Mouse (Mus musculus): ENCODE measurements at regions not wholly inside any gene's neighbourhood (a gene's known extent, or its start where the extent isn't known, plus 50 kb on each side); places are given as distances from the start of the nearest gene placed in this dataset.

DNA sequence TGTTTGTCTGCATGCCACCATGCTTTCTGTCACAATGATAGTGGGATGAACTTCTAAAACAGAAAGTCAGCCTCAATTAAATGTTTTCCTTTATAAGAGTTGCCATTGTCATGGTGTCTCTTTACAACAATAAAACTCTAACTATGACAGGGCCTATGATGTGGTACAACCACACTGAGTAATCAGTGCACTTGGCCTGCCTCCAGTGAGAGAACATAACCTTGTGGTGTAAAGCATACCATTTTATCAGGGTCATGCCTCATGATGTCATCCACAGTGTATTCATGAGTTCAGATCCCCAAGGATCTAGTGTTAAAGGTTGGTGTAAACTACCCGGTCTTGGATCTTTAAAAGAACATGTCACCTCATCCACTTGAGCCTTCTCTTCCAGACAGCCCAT lies 255.9 kb downstream of the Pla2g4a start:
- 77% methylated on average over 1 of the region's 1 CpGs for WGBS
- no peak overlapping the region for H3K4me2 ChIP-seq (ENCODE audit: low read length)
- no peaks in the 10 kb centered on the region for H3K27me3 ChIP-seq (replicated peaks; ENCODE audit: control insufficient read depth, insufficient read depth, low read length)
- ATAC-seq (no peak), DNase-seq (ENCODE audit: low spot score) (no peak)
- no peak overlapping the region for H3K27ac ChIP-seq (ENCODE audit: low read depth, low read length)
- H3K9me3 ChIP-seq (replicated peaks; ENCODE audit: control insufficient read depth, low read length), result no peaks in the 10 kb centered on the region
- H3K9ac ChIP-seq (ENCODE audit: low read length), result no peak overlapping the region
- H3K36me3 ChIP-seq (ENCODE audit: control insufficient read depth, insufficient read depth, low read length), result no peaks in the 10 kb centered on the region
- H3K4me1 ChIP-seq (ENCODE audit: control insufficient read depth, insufficient read depth, low read length), result no peaks in the 10 kb centered on the region
- no peak overlapping the region for H3K4me3 ChIP-seq (ENCODE audit: low read depth, low read length)

DNA sequence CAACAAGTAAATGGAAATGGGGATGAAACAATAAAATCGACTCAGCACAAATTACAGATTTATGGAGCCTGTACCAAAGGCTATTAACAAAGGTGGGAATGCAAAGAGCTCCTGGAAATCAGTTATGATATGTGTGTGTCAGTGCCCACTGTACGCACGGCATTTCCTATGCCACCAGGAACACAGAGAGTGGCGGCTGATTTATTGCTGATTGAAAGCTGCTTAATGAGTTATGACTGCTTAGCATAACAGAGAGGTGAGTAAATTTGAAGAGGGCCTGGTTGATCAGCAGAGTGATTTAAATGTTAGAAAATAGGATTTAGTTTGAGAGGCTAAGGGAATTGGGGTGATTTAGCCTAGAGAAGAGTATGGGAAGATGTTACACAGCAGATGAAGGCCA lies 261.7 kb downstream of the Pla2g4a start:
- Histone ChIP-seq H3K27ac (ENCODE audit: low read depth, low read length) (no peak overlapping the region), H3K4me3 (ENCODE audit: low read depth, low read length) (no peak overlapping the region), H3K36me3 (ENCODE audit: control insufficient read depth, insufficient read depth, low read length) (no peaks in the 10 kb centered on the region), H3K27me3 (replicated peaks; ENCODE audit: control insufficient read depth, insufficient read depth, low read length) (no peaks in the 10 kb centered on the region), H3K9me3 (replicated peaks; ENCODE audit: control insufficient read depth, low read length) (no peaks in the 10 kb centered on the region), H3K9ac (ENCODE audit: low read length) (no peak overlapping the region), H3K4me1 (ENCODE audit: control insufficient read depth, insufficient read depth, low read length) (no peaks in the 10 kb centered on the region), H3K4me2 (ENCODE audit: low read length) (no peak overlapping the region)
- ATAC-seq (no peak), DNase-seq (ENCODE audit: low spot score) (no peak)
- 85% methylated on average over 4 of the region's 4 CpGs for WGBS

DNA sequence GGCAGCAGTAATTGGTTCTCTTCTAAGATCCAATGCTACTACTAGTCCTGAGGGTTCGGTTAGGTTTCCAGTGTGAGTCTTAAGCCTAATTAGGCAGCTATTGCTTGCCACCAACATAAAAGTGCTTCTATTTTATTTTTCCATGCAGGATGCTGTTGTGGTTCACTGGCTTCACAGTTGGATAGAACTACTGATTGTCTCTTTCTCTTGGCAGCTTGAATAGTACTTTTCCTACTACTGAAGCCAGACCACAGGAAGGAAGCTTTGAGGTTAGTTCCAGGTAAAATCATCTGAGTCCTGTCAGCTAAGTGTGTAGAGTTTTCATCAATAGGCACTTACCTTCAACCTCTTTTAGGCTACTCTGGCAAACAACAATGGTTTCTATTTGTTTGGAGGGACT lies 286.9 kb downstream of the Pla2g4a start:
- DNase-seq (ENCODE audit: low spot score), result peak; percentile 4
- Histone ChIP-seq H3K4me2 (ENCODE audit: low read length) (no peak overlapping the region), H3K27me3 (replicated peaks; ENCODE audit: control insufficient read depth, insufficient read depth, low read length) (no peaks in the 10 kb centered on the region), H3K4me3 (ENCODE audit: low read depth, low read length) (no peak overlapping the region), H3K27ac (ENCODE audit: low read depth, low read length) (no peak overlapping the region), H3K36me3 (ENCODE audit: control insufficient read depth, insufficient read depth, low read length) (no peaks in the 10 kb centered on the region), H3K4me1 (ENCODE audit: control insufficient read depth, insufficient read depth, low read length) (no peaks in the 10 kb centered on the region), H3K9me3 (replicated peaks; ENCODE audit: control insufficient read depth, low read length) (no peaks in the 10 kb centered on the region), H3K9ac (ENCODE audit: low read length) (no peak overlapping the region)
- 58% methylated on average over 1 of the region's 1 CpGs for WGBS
- no peak for ATAC-seq

DNA sequence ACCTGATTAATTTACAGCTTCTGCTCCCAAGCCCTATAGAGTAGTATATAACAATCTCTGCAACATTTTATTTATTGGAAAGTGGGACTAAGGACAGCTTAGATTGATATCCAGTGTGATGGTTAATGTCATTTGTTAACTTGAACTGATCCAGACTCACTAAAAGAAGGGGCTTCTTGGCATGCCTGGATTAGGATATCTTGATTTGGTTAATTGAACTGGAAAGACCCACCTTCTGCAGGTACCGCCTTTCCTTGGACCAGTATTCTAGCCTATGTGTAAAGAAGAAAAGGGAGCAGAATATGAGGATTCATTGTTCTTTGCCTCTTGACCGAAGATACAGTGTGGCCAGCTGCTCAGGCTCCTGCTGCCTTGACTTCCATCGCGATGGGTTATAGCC lies 288.5 kb downstream of the Pla2g4a start:
- no peak overlapping the region for H3K27ac ChIP-seq (ENCODE audit: low read depth, low read length)
- H3K9ac ChIP-seq (ENCODE audit: low read length), result no peak overlapping the region
- H3K27me3 ChIP-seq (replicated peaks; ENCODE audit: control insufficient read depth, insufficient read depth, low read length), result no peaks in the 10 kb centered on the region
- no peaks in the 10 kb centered on the region for H3K4me1 ChIP-seq (ENCODE audit: control insufficient read depth, insufficient read depth, low read length)
- H3K4me2 ChIP-seq (ENCODE audit: low read length), result no peak overlapping the region
- no peaks in the 10 kb centered on the region for H3K36me3 ChIP-seq (ENCODE audit: control insufficient read depth, insufficient read depth, low read length)
- ATAC-seq (no peak), DNase-seq (ENCODE audit: low spot score) (no peak)
- H3K4me3 ChIP-seq (ENCODE audit: low read depth, low read length), result no peak overlapping the region
- H3K9me3 ChIP-seq (replicated peaks; ENCODE audit: control insufficient read depth, low read length), result no peaks in the 10 kb centered on the region
- WGBS, result 88% methylated on average over 4 of the region's 4 CpGs

DNA sequence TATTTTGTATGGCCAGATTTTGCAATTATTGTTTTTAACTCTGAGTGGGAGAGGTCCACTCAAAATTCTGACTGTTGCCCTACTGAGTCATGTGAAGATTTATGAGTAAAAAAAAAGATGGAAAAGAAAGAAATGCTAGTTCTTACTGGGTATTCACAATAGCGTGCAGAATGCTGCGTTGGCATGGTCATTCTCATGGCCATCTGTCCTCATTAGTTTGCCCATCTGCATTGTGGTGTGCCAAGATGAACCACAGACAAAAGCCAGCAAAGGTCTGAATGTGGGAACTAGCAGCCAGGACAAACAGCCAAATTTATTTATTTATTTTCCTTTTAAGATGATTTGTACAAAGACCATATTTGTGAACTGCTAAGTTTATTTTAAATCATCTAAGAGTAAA lies 289.0 kb downstream of the Pla2g4a start:
- no peak overlapping the region for H3K4me2 ChIP-seq (ENCODE audit: low read length)
- no peak; the same call in 1 of the 2 replicates for ATAC-seq
- 66% methylated on average over 2 of the region's 2 CpGs for WGBS

DNA sequence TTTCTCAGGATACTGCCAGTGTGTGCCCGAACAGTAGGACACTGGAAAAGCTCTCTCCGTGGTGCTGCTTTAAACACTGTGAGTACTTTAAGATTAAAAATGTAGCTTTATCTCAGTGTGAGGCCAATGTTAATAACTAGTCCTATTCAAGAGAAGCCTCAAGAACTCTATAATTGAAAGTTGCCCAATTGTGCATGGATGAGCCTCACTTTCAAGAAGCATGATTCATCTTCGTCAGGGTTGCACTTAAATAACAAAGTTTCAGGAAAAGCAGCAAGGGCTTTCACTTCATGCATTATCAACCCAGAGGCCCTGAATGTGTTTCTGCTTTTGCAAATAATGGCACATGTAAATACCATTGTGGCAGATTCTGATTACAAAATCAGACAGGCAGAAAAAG lies 290.0 kb downstream of the Pla2g4a start:
- Histone ChIP-seq H3K4me1 (ENCODE audit: control insufficient read depth, insufficient read depth, low read length) (no peaks in the 10 kb centered on the region), H3K9me3 (replicated peaks; ENCODE audit: control insufficient read depth, low read length) (no peaks in the 10 kb centered on the region), H3K4me3 (ENCODE audit: low read depth, low read length) (no peak overlapping the region), H3K27me3 (replicated peaks; ENCODE audit: control insufficient read depth, insufficient read depth, low read length) (no peaks in the 10 kb centered on the region), H3K4me2 (ENCODE audit: low read length) (no peak overlapping the region), H3K9ac (ENCODE audit: low read length) (no peak overlapping the region), H3K36me3 (ENCODE audit: control insufficient read depth, insufficient read depth, low read length) (no peaks in the 10 kb centered on the region), H3K27ac (ENCODE audit: low read depth, low read length) (no peak overlapping the region)
- ATAC-seq (peak; percentile 44; the same call in 1 of the 2 replicates), DNase-seq (ENCODE audit: low spot score) (peak; percentile 46)
- WGBS, result 31% methylated on average over 3 of the region's 3 CpGs

More for the DNA sequence above, 289.0 kb downstream of the Pla2g4a start:
- Histone ChIP-seq H3K27me3 (replicated peaks; ENCODE audit: control insufficient read depth, insufficient read depth, low read length) (no peaks in the 10 kb centered on the region), H3K9ac (ENCODE audit: low read length) (no peak overlapping the region), H3K27ac (ENCODE audit: low read depth, low read length) (no peak overlapping the region), H3K36me3 (ENCODE audit: control insufficient read depth, insufficient read depth, low read length) (no peaks in the 10 kb centered on the region), H3K4me1 (ENCODE audit: control insufficient read depth, insufficient read depth, low read length) (no peaks in the 10 kb centered on the region), H3K9me3 (replicated peaks; ENCODE audit: control insufficient read depth, low read length) (no peaks in the 10 kb centered on the region), H3K4me3 (ENCODE audit: low read depth, low read length) (no peak overlapping the region)
- peak; percentile 33 for DNase-seq (ENCODE audit: low spot score)
